Comparison of ENCODE assay signal across 15 mouse cellular contexts in the genomic region with DNA sequence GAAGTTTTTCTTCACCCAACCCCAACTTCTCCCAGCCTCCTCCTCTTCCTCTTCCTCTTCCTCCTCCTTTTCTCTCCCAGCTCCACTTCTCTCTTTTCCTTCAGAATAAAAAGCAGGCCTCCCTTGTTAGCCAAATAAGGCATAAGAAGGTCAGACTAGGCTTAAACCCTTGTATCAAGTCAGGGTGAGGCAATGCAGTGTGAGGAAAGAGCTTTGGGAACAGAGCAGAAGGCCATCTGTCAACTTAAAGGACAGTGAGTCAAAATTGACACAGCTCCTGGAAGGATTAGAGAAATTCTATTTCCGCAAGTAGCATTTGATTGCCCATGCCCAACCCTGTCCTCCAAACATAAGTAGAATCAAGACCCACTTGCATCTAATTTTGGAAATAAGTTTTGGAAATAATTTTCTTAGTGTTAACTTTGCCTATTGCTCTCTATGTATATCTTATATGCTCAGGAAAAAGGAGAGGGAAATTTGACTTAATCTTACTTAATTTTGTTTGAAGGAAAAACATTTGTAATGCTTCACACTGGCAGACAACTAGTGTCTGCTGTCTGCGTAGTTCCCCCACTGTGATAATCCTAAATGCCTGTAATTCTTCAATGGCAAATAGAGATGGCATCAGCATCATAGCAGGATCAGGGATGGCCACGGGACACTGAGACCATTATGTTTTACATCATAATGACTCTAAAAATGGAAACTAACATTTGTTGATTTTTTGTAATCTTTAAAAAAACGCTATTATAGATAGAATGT. TPM values are rescaled to one million over a fixed set of nuclear protein-coding genes. Genes with fewer than 3 reads are reported as not detected.
A peak's percentile ranks its signal among the peaks of the same experiment; 100 is the strongest.
DNase-seq lines count a peak whose midpoint lies in the region; ATAC-seq lines count a peak whose summit lies in the region.
"Had no signal": no experiment of that assay in that cellular context is flagged by ENCODE, and none has a peak within 500 bp of the region (broad histone marks: within the 10 kb centered on the region; RNA-seq: fewer than 3 reads in every experiment).

No protein-coding gene starts in this region.

- H3K9ac ChIP-seq in heart, embryonic 14.5 days (ENCODE audit: low read length) = 0 out of 2 replicates have a peak overlapping the region, but pooled peaks have one; percentile 16
- H3K9ac ChIP-seq in heart, embryonic 12.5 days = no peak overlapping the region
- H3K9ac ChIP-seq in intestine, embryonic 16.5 days (ENCODE audit: low read depth, low read length) = no peak overlapping the region
- H3K9ac ChIP-seq: embryonic facial prominence, embryonic 13.5 days; forebrain, postnatal 0 days; liver, embryonic 13.5 days; neural tube, embryonic 13.5 days had no signal

- H3K4me1 ChIP-seq in heart, embryonic 14.5 days (ENCODE audit: control insufficient read depth in 2 of 2, insufficient read depth in 2 of 2, low read length in 2 of 2) = peaks cover 23 to 62% of the 10 kb centered on the region in 2 experiments
- peaks cover 57% of the 10 kb centered on the region for H3K4me1 ChIP-seq in heart, embryonic 12.5 days (replicated peaks)
- H3K4me1 ChIP-seq in intestine, embryonic 16.5 days (ENCODE audit: control insufficient read depth, insufficient read depth, low read length) = peaks cover 30% of the 10 kb centered on the region

- ATAC-seq in heart, embryonic 14.5 days (ENCODE audit: insufficient number of reproducible peaks, insufficient read depth, low FRiP score, low read depth) = no peak
- ATAC-seq in heart, embryonic 12.5 days (ENCODE audit: insufficient number of reproducible peaks, low FRiP score) = no peak
- no peak for ATAC-seq in intestine, embryonic 16.5 days
- no peak for ATAC-seq in frontal cortex, adult (ENCODE audit: low TSS enrichment)
- no peak for ATAC-seq in erythroid progenitor cell, adult 5-6 weeks (replicated peaks; ENCODE audit: low FRiP score, poor library complexity, severe bottlenecking)
- ATAC-seq: forebrain, postnatal 0 days had no signal

- peak overlapping the region; percentile 8 to 33; a peak in 1 of 4 replicates for H3K27ac ChIP-seq in heart, embryonic 14.5 days (replicated peaks in 1 of 2; ENCODE audit: control insufficient read depth in 1 of 2, insufficient read depth in 1 of 2, low read depth in 2 of 2, low read length in 2 of 2)
- H3K27ac ChIP-seq in heart, embryonic 12.5 days (ENCODE audit: poor library complexity, severe bottlenecking) = no peak overlapping the region
- H3K27ac ChIP-seq in intestine, embryonic 16.5 days (ENCODE audit: low read length) = peak overlapping the region; percentile 77
- H3K27ac ChIP-seq: embryonic facial prominence, embryonic 13.5 days; liver, embryonic 13.5 days; neural tube, embryonic 13.5 days had no signal

- H3K9me3 ChIP-seq in heart, embryonic 14.5 days (ENCODE audit: control insufficient read depth, low read length) = peaks cover 7% of the 10 kb centered on the region; the same call in 1 of the 2 replicates
- peaks cover 5% of the 10 kb centered on the region; the same call in 1 of the 2 replicates for H3K9me3 ChIP-seq in heart, embryonic 12.5 days (replicated peaks)
- H3K9me3 ChIP-seq in intestine, embryonic 16.5 days (ENCODE audit: control insufficient read depth, low read length) = no peaks in the 10 kb centered on the region
- H3K9me3 ChIP-seq: embryonic facial prominence, embryonic 13.5 days; liver, embryonic 13.5 days; neural tube, embryonic 13.5 days had no signal

- H3K36me3 ChIP-seq in heart, embryonic 14.5 days (ENCODE audit: control insufficient read depth, insufficient read depth, low read length) = peaks cover 12% of the 10 kb centered on the region; the same call in 1 of the 2 replicates
- peaks cover 13% of the 10 kb centered on the region for H3K36me3 ChIP-seq in heart, embryonic 12.5 days
- no peaks in the 10 kb centered on the region for H3K36me3 ChIP-seq in intestine, embryonic 16.5 days (ENCODE audit: control insufficient read depth, insufficient read depth, low read length)
- H3K36me3 ChIP-seq: embryonic facial prominence, embryonic 13.5 days; liver, embryonic 13.5 days had no signal

- no peak overlapping the region for H3K4me3 ChIP-seq in heart, embryonic 14.5 days (ENCODE audit: control insufficient read depth in 1 of 2, insufficient read depth in 1 of 2, low read depth in 1 of 2, low read length in 2 of 2)
- H3K4me3 ChIP-seq in heart, embryonic 12.5 days = no peak overlapping the region
- H3K4me3 ChIP-seq in intestine, embryonic 16.5 days (ENCODE audit: low read length) = no peak overlapping the region
- H3K4me3 ChIP-seq: embryonic facial prominence, embryonic 13.5 days; liver, embryonic 13.5 days; neural tube, embryonic 13.5 days had no signal

- no peaks in the 10 kb centered on the region for H3K27me3 ChIP-seq in heart, embryonic 14.5 days (ENCODE audit: control insufficient read depth, insufficient read depth, low read length)
- H3K27me3 ChIP-seq in heart, embryonic 12.5 days (replicated peaks) = no peaks in the 10 kb centered on the region
- no peaks in the 10 kb centered on the region for H3K27me3 ChIP-seq in intestine, embryonic 16.5 days (replicated peaks; ENCODE audit: control insufficient read depth, insufficient read depth, low read length)
- H3K27me3 ChIP-seq: embryonic facial prominence, embryonic 13.5 days; neural tube, embryonic 13.5 days had no signal

- H3K4me2 ChIP-seq in heart, embryonic 14.5 days (ENCODE audit: low read length) = no peak overlapping the region
- H3K4me2 ChIP-seq in heart, embryonic 12.5 days = no peak overlapping the region
- no peak overlapping the region for H3K4me2 ChIP-seq in intestine, embryonic 16.5 days (ENCODE audit: low read depth, low read length)
- H3K4me2 ChIP-seq: embryonic facial prominence, embryonic 13.5 days; liver, embryonic 13.5 days; neural tube, embryonic 13.5 days had no signal

- DNase-seq in adrenal gland, adult 2 months = peak; percentile 77
- DNase-seq in adrenal gland, adult 18-20 months (ENCODE audit: low spot score in 2 of 2) = no peak
- peak; percentile 84 for DNase-seq in adipocyte (ENCODE audit: low spot score)
- DNase-seq: forebrain, postnatal 0 days; kidney, postnatal 4 days; liver, embryonic 13.5 days; right cerebral cortex, adult 18-20 months; thymus, postnatal 25 days had no signal

- 47% methylated on average over 4 of the region's 4 CpGs for WGBS in heart, embryonic 14.5 days
- 39% methylated on average over 4 of the region's 4 CpGs for WGBS in heart, embryonic 12.5 days
- 55% methylated on average over 4 of the region's 4 CpGs for WGBS in intestine, embryonic 16.5 days

RNA-seq across cellular contexts. Expression of a gene that starts 16.8 kb away (rescaled TPM):
- total RNA-seq in adrenal gland, adult 2 months (2021) = 100 to 1,000 TPM; 101 to 116 TPM
- polyA plus RNA-seq in adrenal gland, adult 2 months (2012; rRNA removed) = 112 and 134 TPM in 2 replicates
- 10 to 100 TPM; 90.2 to 95.1 TPM for total RNA-seq in adrenal gland, adult 18-20 months (2021)
- polyA plus RNA-seq in heart, embryonic 14.5 days (2014; fragmentation: Nextera tagmentation; extraction: Ambion mirVana) = 149 and 154 TPM in 2 replicates
- 125 and 136 TPM in 2 replicates for polyA plus RNA-seq in heart, embryonic 12.5 days (2016; fragmentation: Nextera tagmentation; extraction: Ambion mirVana)
- polyA plus RNA-seq in intestine, embryonic 16.5 days (2015; fragmentation: Nextera tagmentation; extraction: Ambion mirVana) = 37.6 and 40.3 TPM in 2 replicates
- total RNA-seq in erythroid progenitor cell, adult 5-6 weeks (2015; ENCODE audit: low replicate concordance) = 10.8 and 43.2 TPM in 2 replicates
- 5.8 and 18.5 TPM in 2 replicates for total RNA-seq in erythroid progenitor cell, adult 5-6 weeks (2017; ENCODE audit: low replicate concordance)

Comparison
In these comparisons a context has a peak if more than half of its experiments do, and no peak if none do; other contexts are left out.
1. DNase-seq: peak in adrenal gland, adult 2 months (single experiment) and adipocyte (single experiment); none in adrenal gland, adult 18-20 months (0 of 2).